Mouse (Mus musculus): ENCODE measurements around the gene Zfp428.

DNA sequence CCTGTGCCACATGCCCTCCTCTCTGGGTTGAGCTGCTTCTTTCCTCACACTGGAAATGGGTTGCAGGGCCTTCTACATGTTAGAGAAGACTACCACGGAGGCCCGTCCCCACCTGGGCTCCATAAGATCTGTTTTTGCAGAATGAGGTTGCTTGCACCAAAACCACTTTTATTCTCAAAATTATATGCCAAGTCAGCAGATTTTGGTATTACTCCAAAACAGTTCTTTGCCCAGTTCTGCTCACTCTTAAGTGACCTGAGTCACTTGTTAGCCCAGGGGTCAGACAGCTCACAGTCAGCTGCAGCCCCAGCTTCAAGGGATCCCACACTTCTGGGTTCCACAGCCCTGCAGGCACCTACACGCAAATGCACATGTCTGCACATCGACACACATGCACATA, 54.6 kb downstream of the Zfp428 start:
- TF ChIP-seq POLR2A (IDR thresholded peaks at IDR 0.05; ENCODE audit: low read depth, low read length): no peak
- no peak for TF ChIP-seq CTCF (IDR thresholded peaks at IDR 0.05; ENCODE audit: extremely low read depth, insufficient read length, insufficient replicate concordance, low read depth, low read length)
